Mouse (Mus musculus) cerebellum, postnatal 14 days (tissue): ENCODE results near the gene Mcrip1.

ENCODE experiments used
- DNase-seq, 2 experiments: peaks; one replicate each; pipeline ENCODE4 v3.0.0; 2021; ENCODE audit warnings: mixed read lengths in 2 of 2

Gene Mcrip1

GRCm38 (mm10) chr11:120509940-120510339 lies 39.6 kb downstream of the Mcrip1 start:
- DNase-seq: no peak

GRCm38 (mm10) chr11:120508290-120508870 lies 41.1 kb downstream of the Mcrip1 start:
- no peak for DNase-seq

- no peak for DNase-seq
Measured at GRCm38 (mm10) chr11:120507611-120508289, 41.8 kb downstream of the Mcrip1 start.

- peak; percentile 79 to 89 for DNase-seq
Measured at GRCm38 (mm10) chr11:120506899-120507298, 42.6 kb downstream of the Mcrip1 start.

GRCm38 (mm10) chr11:120505661-120506060 lies 43.9 kb downstream of the Mcrip1 start:
- DNase-seq: no peak

GRCm38 (mm10) chr11:120501701-120502100 lies 47.8 kb downstream of the Mcrip1 start:
- DNase-seq: no peak

GRCm38 (mm10) chr11:120501018-120501417 lies 48.5 kb downstream of the Mcrip1 start:
- no peak for DNase-seq

GRCm38 (mm10) chr11:120500357-120500756 lies 49.2 kb downstream of the Mcrip1 start:
- no peak for DNase-seq

GRCm38 (mm10) chr11:120499894-120500293 lies 49.6 kb downstream of the Mcrip1 start:
- no peak for DNase-seq

- no peak for DNase-seq
Measured at GRCm38 (mm10) chr11:120498891-120499290, 50.6 kb downstream of the Mcrip1 start.

GRCm38 (mm10) chr11:120498226-120498625 lies 51.3 kb downstream of the Mcrip1 start:
- DNase-seq: no peak

GRCm38 (mm10) chr11:120497436-120497835 lies 52.1 kb downstream of the Mcrip1 start:
- DNase-seq: no peak

- no peak for DNase-seq
Measured at GRCm38 (mm10) chr11:120493911-120494310, 55.6 kb downstream of the Mcrip1 start.

GRCm38 (mm10) chr11:120493351-120493750 lies 56.2 kb downstream of the Mcrip1 start:
- no peak for DNase-seq
